Mouse (Mus musculus) brain, embryonic 14.5 days (tissue): Measurements from ENCODE around the gene Phlpp2.

Experiments used
- CTCF ChIP-seq: fragments of 200-500 bp; IDR thresholded peaks from 2 replicates; pipeline ENCODE4 v1.5.1; 2012; ENCODE audit warnings: inconsistent platforms, mild to moderate bottlenecking, moderate library complexity, borderline replicate concordance; ENCODE audit not compliant: insufficient read depth, insufficient read length; ENCODE audit errors: extremely low read depth
- POLR2A ChIP-seq: fragments of 200-500 bp; IDR thresholded peaks from 2 replicates; pipeline ENCODE4 v1.6.1; 2012; ENCODE audit warnings: mild to moderate bottlenecking, inconsistent platforms, borderline replicate concordance; ENCODE audit not compliant: poor library complexity, insufficient read depth, insufficient read length, severe bottlenecking; ENCODE audit errors: extremely low read depth

- TF ChIP-seq CTCF, result no peak
- TF ChIP-seq POLR2A, result no peak
Observed at GRCm38 (mm10) chr8:109863398-109863797, 4.9 kb upstream of the Phlpp2 start.
